Mouse (Mus musculus): Measurements from ENCODE around the gene Foxg1.

DNA sequence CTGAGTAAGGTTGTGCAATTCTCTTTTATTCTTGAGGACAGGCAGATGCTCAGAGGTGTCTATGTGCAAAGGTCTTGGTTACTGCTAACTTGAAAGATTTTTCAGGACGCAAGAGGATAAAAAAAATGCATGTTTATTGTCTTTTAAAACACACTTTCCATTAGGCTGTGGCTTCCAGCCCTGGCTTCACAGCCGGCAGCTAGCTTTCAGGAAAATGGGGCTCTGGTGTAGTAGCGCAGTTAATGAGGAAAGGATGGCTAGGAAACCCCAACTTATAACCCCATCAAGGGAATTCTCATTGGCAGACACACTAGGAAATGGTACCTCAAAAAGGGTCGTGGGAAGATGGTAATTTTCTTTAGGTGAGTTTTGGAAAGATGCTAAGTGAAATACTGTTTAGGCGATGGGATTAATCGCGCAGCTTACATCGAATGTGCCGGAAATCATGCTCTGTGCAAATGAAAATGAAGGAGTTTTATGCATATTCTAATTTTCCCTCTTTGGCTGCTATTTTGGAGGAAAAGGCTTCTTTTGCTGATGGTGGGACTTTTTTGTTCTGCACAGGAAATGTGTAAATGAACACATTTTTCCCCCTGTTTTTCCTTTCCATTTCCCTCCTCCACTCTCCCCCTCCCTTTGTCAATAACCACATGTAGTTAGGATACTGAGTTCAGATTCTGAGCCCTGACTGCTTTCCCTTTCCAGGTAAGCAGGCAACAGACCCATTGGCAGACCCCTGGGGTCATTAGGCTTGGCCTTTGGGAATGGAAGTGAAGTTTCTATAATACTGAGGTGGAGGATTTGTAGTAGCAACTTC lies 17.8 kb downstream of the Foxg1 start:
- TF ChIP-seq CTCF (IDR thresholded peaks at IDR 0.05; ENCODE audit: borderline replicate concordance, extremely low read depth, insufficient read depth, insufficient read length) (no peak), POLR2A (IDR thresholded peaks at IDR 0.05; ENCODE audit: borderline replicate concordance, extremely low read depth, insufficient read depth, insufficient read length, poor library complexity, severe bottlenecking) (no peak)
